Mouse (Mus musculus) brain, embryonic 18.5 days (tissue): ENCODE data around the gene Tgfbr1.

Experiments used
- DNase-seq: peaks from one replicate; pipeline ENCODE4 v3.0.0-alpha.2; 2012; ENCODE audit warnings: low read depth, low spot score

Gene Tgfbr1

GRCm38 (mm10) chr4:47352803-47353388 is at the start of gene Tgfbr1:
Gene Tgfbr1, plus strand, starts transcription at chr4:47353222.
- DNase-seq: peak; percentile 89

GRCm38 (mm10) chr4:47303340-47303998 is 49.6 kb upstream of the Tgfbr1 start:
- DNase-seq: no peak

- no peak for DNase-seq
These were observed 43.0 kb upstream of the Tgfbr1 start for GRCm38 (mm10) chr4:47309886-47310625.

GRCm38 (mm10) chr4:47310812-47311211 is 42.2 kb upstream of the Tgfbr1 start:
- DNase-seq: no peak

GRCm38 (mm10) chr4:47311467-47311866 is 41.6 kb upstream of the Tgfbr1 start:
- no peak for DNase-seq

- DNase-seq: no peak
These were observed 41.1 kb upstream of the Tgfbr1 start for GRCm38 (mm10) chr4:47311929-47312328.

- DNase-seq: peak; percentile 67
These were observed 40.3 kb upstream of the Tgfbr1 start for GRCm38 (mm10) chr4:47312676-47313075.

GRCm38 (mm10) chr4:47313710-47314410 is 39.2 kb upstream of the Tgfbr1 start:
- no peak for DNase-seq

GRCm38 (mm10) chr4:47315458-47315857 is 37.6 kb upstream of the Tgfbr1 start:
- DNase-seq: no peak

GRCm38 (mm10) chr4:47316432-47316831 is 36.6 kb upstream of the Tgfbr1 start:
- DNase-seq: no peak

GRCm38 (mm10) chr4:47319561-47320321 is 33.3 kb upstream of the Tgfbr1 start:
- DNase-seq: no peak

GRCm38 (mm10) chr4:47322315-47322714 is 30.7 kb upstream of the Tgfbr1 start:
- no peak for DNase-seq

- DNase-seq: no peak
These were observed 28.8 kb upstream of the Tgfbr1 start for GRCm38 (mm10) chr4:47324206-47324605.

- DNase-seq: no peak
These were observed 25.2 kb upstream of the Tgfbr1 start for GRCm38 (mm10) chr4:47327782-47328181.

- no peak for DNase-seq
These were observed 23.7 kb upstream of the Tgfbr1 start for GRCm38 (mm10) chr4:47329285-47329684.

GRCm38 (mm10) chr4:47330378-47331052 is 22.5 kb upstream of the Tgfbr1 start:
- DNase-seq: no peak

- DNase-seq: no peak
These were observed 20.1 kb upstream of the Tgfbr1 start for GRCm38 (mm10) chr4:47332812-47333343.

- no peak for DNase-seq
These were observed 19.5 kb upstream of the Tgfbr1 start for GRCm38 (mm10) chr4:47333541-47333940.

GRCm38 (mm10) chr4:47336941-47337600 is 16.0 kb upstream of the Tgfbr1 start:
- no peak for DNase-seq

GRCm38 (mm10) chr4:47342632-47343031 is 10.4 kb upstream of the Tgfbr1 start:
- no peak for DNase-seq
